Mouse (Mus musculus) forebrain, embryonic 16.5 days (tissue): Measurements from ENCODE around the gene Apex1. TPM values are rescaled to one million over a fixed set of nuclear protein-coding genes. Genes with fewer than 3 reads are reported as not detected.

ENCODE experiments used
- ATAC-seq: fragments of 200-750 bp; cut with Nextera tagmentation; 2 replicates; pipeline ENCODE4 v1.8.0; 2017; ENCODE audit warnings: mild to moderate bottlenecking, moderate library complexity
- H3K27ac ChIP-seq: fragments of 300-500 bp; sonication (generic); 2 replicates; pipeline ENCODE4 v1.5.1; 2014; ENCODE audit warnings: low read length, control low read depth
- H3K27me3 ChIP-seq: fragments of 300-500 bp; sonication (generic); replicated peaks from 2 replicates; pipeline ENCODE4 v1.6.1; 2014; ENCODE audit warnings: low read length; ENCODE audit not compliant: control insufficient read depth, insufficient read depth
- H3K36me3 ChIP-seq: fragments of 300-500 bp; sonication (generic); 2 replicates; pipeline ENCODE4 v1.6.1; 2014; ENCODE audit not compliant: control insufficient read depth, insufficient read depth
- H3K4me1 ChIP-seq: fragments of 300-500 bp; sonication (generic); replicated peaks from 2 replicates; pipeline ENCODE4 v1.6.1; 2014; ENCODE audit warnings: low read length; ENCODE audit not compliant: control insufficient read depth, insufficient read depth
- H3K4me2 ChIP-seq: fragments of 300-500 bp; sonication (generic); 2 replicates; pipeline ENCODE4 v1.6.1; 2014; ENCODE audit warnings: mild to moderate bottlenecking, low read length, control low read depth
- H3K4me3 ChIP-seq: fragments of 300-500 bp; sonication (generic); replicated peaks from 2 replicates; pipeline ENCODE4 v1.5.1; 2014; ENCODE audit warnings: mild to moderate bottlenecking, low read length, control low read depth
- H3K9ac ChIP-seq: fragments of 300-500 bp; sonication (generic); replicated peaks from 2 replicates; pipeline ENCODE4 v1.6.1; 2014; ENCODE audit warnings: low read depth, low read length, control low read depth
- H3K9me3 ChIP-seq: fragments of 300-500 bp; sonication (generic); 2 replicates; pipeline ENCODE4 v1.6.1; 2016; ENCODE audit warnings: low read length; ENCODE audit not compliant: control insufficient read depth
- WGBS: fragments of 180-500 bp; shearing (Covaris S2); extraction: QIAGEN DNeasy Blood & Tissue Kit; methylation state at CpG from one replicate; pipeline ENCODE4 v1.1.7; 2014; 5-methylcytosine and 5-hydroxymethylcytosine counted together
- polyA plus RNA-seq: library from polyadenylated mRNA; unstranded; fragments of >200 nt; fragmentation: Nextera tagmentation; extraction: Ambion mirVana; gene quantifications from 2 replicates; pipeline ENCODE4 v1.2.1, GENCODE M21; 2015

Apex1 gene
- polyA plus RNA-seq, 1 experiment from 2014 or later = 265 TPM

GRCm38 (mm10) chr14:50976674-50977073, 51.9 kb downstream of the Apex1 start:
- Histone ChIP-seq H3K4me3 (no peak overlapping the region), H3K27me3 (no peaks in the 10 kb centered on the region), H3K9ac (no peak overlapping the region), H3K4me1 (no peaks in the 10 kb centered on the region), H3K27ac (no peak overlapping the region), H3K4me2 (no peak overlapping the region), H3K9me3 (no peaks in the 10 kb centered on the region), H3K36me3 (no peaks in the 10 kb centered on the region)
- ATAC-seq = no peak
- 6% methylated on average over 9 of the region's 9 CpGs for WGBS

Other genes starting within 250 kb of the Apex1 start
- not detected in 2 replicates for gene Olfr747, start 231.8 kb upstream of the Apex1 start, polyA plus RNA-seq
- not detected in 2 replicates for gene Olfr748, start 217.6 kb upstream of the Apex1 start, polyA plus RNA-seq
- gene Olfr749, start 179.9 kb upstream of the Apex1 start, polyA plus RNA-seq = not detected in 2 replicates
- gene Ttc5, start 139.4 kb upstream of the Apex1 start, polyA plus RNA-seq = 124 and 132 TPM in 2 replicates
- not detected in 2 replicates for gene Ccnb1ip1, start 117.2 kb upstream of the Apex1 start, polyA plus RNA-seq
- gene Parp2, start 117.1 kb upstream of the Apex1 start, polyA plus RNA-seq = 53.3 and 56.7 TPM in 2 replicates
- gene Tep1, start 54.4 kb upstream of the Apex1 start, polyA plus RNA-seq = 1.1 and 2.2 TPM in 2 replicates
- 0.31 and 0.68 TPM in 2 replicates for gene Klhl33, start 27.5 kb upstream of the Apex1 start, polyA plus RNA-seq
- 140 and 146 TPM in 2 replicates for gene Osgep, start 75 bp upstream of the Apex1 start, polyA plus RNA-seq
- 100 and 101 TPM in 2 replicates for gene Pip4p1, start 5.9 kb downstream of the Apex1 start, polyA plus RNA-seq
- 15.8 and 17.2 TPM in 2 replicates for gene Pnp, start 6.1 kb downstream of the Apex1 start, polyA plus RNA-seq
- 3.2 TPM in 1 of 2 replicates, not detected in the other for gene Gm49342, start 19.5 kb downstream of the Apex1 start, polyA plus RNA-seq
- 0.47 and 0.63 TPM in 2 replicates for gene Pnp2, start 31.0 kb downstream of the Apex1 start, polyA plus RNA-seq
- gene Rnase10, start 82.8 kb downstream of the Apex1 start, polyA plus RNA-seq = not detected in 2 replicates
- not detected in 2 replicates for gene Rnase9, start 116.9 kb downstream of the Apex1 start, polyA plus RNA-seq
- gene Rnase11, start 125.2 kb downstream of the Apex1 start, polyA plus RNA-seq = not detected in 2 replicates
- not detected in 2 replicates for gene Rnase12, start 132.7 kb downstream of the Apex1 start, polyA plus RNA-seq
- 0.04 TPM in 1 of 2 replicates, not detected in the other for gene Olfr750, start 149.5 kb downstream of the Apex1 start, polyA plus RNA-seq
- gene Rnase4, start 166.1 kb downstream of the Apex1 start, polyA plus RNA-seq = 11.1 and 11.6 TPM in 2 replicates
- 2.4 and 3.0 TPM in 2 replicates for gene Ang, start 166.2 kb downstream of the Apex1 start, polyA plus RNA-seq
- gene Eddm3b, start 189.5 kb downstream of the Apex1 start, polyA plus RNA-seq = not detected in 2 replicates
- 0.22 and 0.77 TPM in 2 replicates for gene Rnase6, start 198.9 kb downstream of the Apex1 start, polyA plus RNA-seq
- 0.50 TPM in 1 of 2 replicates, not detected in the other for gene Rnase1, start 221.8 kb downstream of the Apex1 start, polyA plus RNA-seq
- not detected in 2 replicates for gene Rnase2b, start 237.3 kb downstream of the Apex1 start, polyA plus RNA-seq